Mouse (Mus musculus): ENCODE data around the gene Mettl26.

Mettl26 gene

GRCm38 (mm10) chr17:25883824-25884223 lies 8.9 kb downstream of the Mettl26 start:
- no peak for DNase-seq (ENCODE audit: low spot score in 2 of 2)

GRCm38 (mm10) chr17:25885636-25886035 lies 10.8 kb downstream of the Mettl26 start:
- no peak for DNase-seq (ENCODE audit: low spot score in 2 of 2)

GRCm38 (mm10) chr17:25886806-25887205 lies 11.9 kb downstream of the Mettl26 start:
- DNase-seq (ENCODE audit: low spot score in 2 of 2): no peak

GRCm38 (mm10) chr17:25887467-25887866 lies 12.6 kb downstream of the Mettl26 start:
- DNase-seq (ENCODE audit: low spot score in 2 of 2): no peak

- no peak for DNase-seq (ENCODE audit: low spot score in 2 of 2)
Observed at GRCm38 (mm10) chr17:25888837-25889236, 14.0 kb downstream of the Mettl26 start.

GRCm38 (mm10) chr17:25893975-25894617 lies 19.2 kb downstream of the Mettl26 start:
- DNase-seq (ENCODE audit: low spot score in 2 of 2): peak in 1 of 2 experiments; percentile 56

- DNase-seq (ENCODE audit: low spot score in 2 of 2): no peak
Observed at GRCm38 (mm10) chr17:25895415-25895814, 20.5 kb downstream of the Mettl26 start.

- no peak for DNase-seq (ENCODE audit: low spot score in 2 of 2)
Observed at GRCm38 (mm10) chr17:25895891-25896290, 21.0 kb downstream of the Mettl26 start.

GRCm38 (mm10) chr17:25900193-25900592 lies 25.3 kb downstream of the Mettl26 start:
- DNase-seq (ENCODE audit: low spot score in 2 of 2): no peak

- DNase-seq (ENCODE audit: low spot score in 2 of 2): no peak
Observed at GRCm38 (mm10) chr17:25903061-25903460, 28.2 kb downstream of the Mettl26 start.

- no peak for DNase-seq (ENCODE audit: low spot score in 2 of 2)
Observed at GRCm38 (mm10) chr17:25907640-25908039, 32.8 kb downstream of the Mettl26 start.

- DNase-seq (ENCODE audit: low spot score in 2 of 2): no peak
Observed at GRCm38 (mm10) chr17:25911816-25912215, 36.9 kb downstream of the Mettl26 start.

- DNase-seq (ENCODE audit: low spot score in 2 of 2): peak; percentile 35 to 47
Observed at GRCm38 (mm10) chr17:25913186-25913876, 38.5 kb downstream of the Mettl26 start.

GRCm38 (mm10) chr17:25913877-25914275 lies 39.0 kb downstream of the Mettl26 start:
- no peak for DNase-seq (ENCODE audit: low spot score in 2 of 2)

- no peak for DNase-seq (ENCODE audit: low spot score in 2 of 2)
Observed at GRCm38 (mm10) chr17:25914295-25914694, 39.4 kb downstream of the Mettl26 start.

GRCm38 (mm10) chr17:25916931-25917647 lies 42.2 kb downstream of the Mettl26 start:
- no peak for DNase-seq (ENCODE audit: low spot score in 2 of 2)

GRCm38 (mm10) chr17:25918037-25918750 lies 43.3 kb downstream of the Mettl26 start:
- no peak for DNase-seq (ENCODE audit: low spot score in 2 of 2)

- DNase-seq (ENCODE audit: low spot score in 2 of 2): peak; percentile 19 to 36
Observed at GRCm38 (mm10) chr17:25919144-25919785, 44.4 kb downstream of the Mettl26 start, which contains the start of gene Rab40c. Gene Rab40c (minus strand): TSS chr17:25919727.

GRCm38 (mm10) chr17:25919786-25920642 lies 45.1 kb downstream of the Mettl26 start:
- peak; percentile 99 to 100 for DNase-seq (ENCODE audit: low spot score in 2 of 2)

- DNase-seq (ENCODE audit: low spot score in 2 of 2): no peak
Observed at GRCm38 (mm10) chr17:25922120-25922519, 47.2 kb downstream of the Mettl26 start.
